Comparison of ENCODE assay signal across 14 mouse cellular contexts in the genomic region with DNA sequence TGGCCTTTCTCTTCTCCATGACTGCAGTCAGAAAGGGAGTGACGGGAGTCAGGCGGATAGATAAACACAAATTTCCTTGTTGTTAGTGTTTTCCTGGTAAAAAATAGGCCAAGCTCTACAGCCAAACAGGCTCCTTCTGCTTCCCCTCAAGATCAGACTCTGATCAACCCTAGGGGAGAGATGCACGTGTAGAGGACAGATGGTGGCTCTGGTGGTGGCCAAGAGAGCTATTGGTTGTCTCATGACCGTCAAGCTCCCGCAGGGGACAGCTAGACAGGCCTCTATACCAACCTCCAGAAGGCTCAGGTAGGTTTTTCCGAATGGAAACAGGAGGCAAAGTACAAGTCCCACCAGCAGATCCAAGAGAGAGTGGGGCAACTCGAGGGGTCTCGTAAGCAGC.
"Had no signal": no experiment of that assay in that cellular context is flagged by ENCODE, and none has a peak within 500 bp of the region (broad histone marks: within the 10 kb centered on the region; RNA-seq: fewer than 3 reads in every experiment).

No protein-coding gene starts in this region.

- H3K27me3 ChIP-seq: limb, embryonic 12.5 days; liver, embryonic 13.5 days; lung, embryonic 15.5 days; midbrain, embryonic 15.5 days; neural tube, embryonic 12.5 days had no signal

- H3K4me3 ChIP-seq: layer of hippocampus, adult 2 months; limb, embryonic 12.5 days; liver, embryonic 13.5 days; lung, embryonic 15.5 days; megakaryocyte, embryonic 14.5 days; midbrain, embryonic 15.5 days; neural tube, embryonic 12.5 days had no signal

- H3K36me3 ChIP-seq: limb, embryonic 12.5 days; liver, embryonic 13.5 days; lung, embryonic 15.5 days; midbrain, embryonic 15.5 days; neural tube, embryonic 12.5 days had no signal

- H3K4me1 ChIP-seq: liver, embryonic 13.5 days; megakaryocyte, embryonic 14.5 days; midbrain, embryonic 15.5 days; neural tube, embryonic 12.5 days had no signal

- H3K9me3 ChIP-seq: limb, embryonic 12.5 days; liver, embryonic 13.5 days; lung, embryonic 15.5 days; megakaryocyte, embryonic 14.5 days; midbrain, embryonic 15.5 days; neural tube, embryonic 12.5 days had no signal

- DNase-seq: kidney, postnatal 4 days; liver; liver, embryonic 13.5 days; liver, postnatal 0 days; lung, postnatal 14 days; thymus, postnatal 4 days had no signal

- H3K27ac ChIP-seq: layer of hippocampus, adult 2 months; limb, embryonic 12.5 days; liver, embryonic 13.5 days; lung, embryonic 15.5 days; macrophage; midbrain, embryonic 15.5 days; neural tube, embryonic 12.5 days; stomach, postnatal 0 days had no signal
